Mouse (Mus musculus) right cerebral cortex, postnatal 10 days (tissue): ENCODE data around the gene Cab39l.

Experiments used
- DNase-seq, 2 experiments: peaks; one replicate each; pipeline ENCODE4 v3.0.0; 2021; ENCODE audit warnings: low spot score in 2 of 2

Cab39l gene

DNA sequence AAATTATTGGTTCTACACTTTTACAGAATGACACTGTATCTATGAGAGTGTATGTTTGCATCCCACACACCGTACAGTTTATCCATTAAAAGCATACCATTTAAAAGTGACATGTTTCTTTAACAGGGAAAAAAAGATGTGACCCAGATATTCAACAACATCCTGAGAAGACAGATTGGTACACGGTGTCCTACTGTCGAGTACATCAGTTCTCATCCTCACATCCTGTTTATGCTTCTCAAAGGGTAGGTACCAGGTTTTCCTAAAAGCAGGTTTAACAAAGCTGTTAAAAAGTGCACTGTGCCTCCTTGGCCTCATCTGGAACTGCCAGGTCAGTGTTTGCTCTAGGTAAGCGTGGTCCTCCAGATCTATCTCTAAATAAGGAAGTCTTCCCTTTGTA, 65.4 kb downstream of the Cab39l start:
- DNase-seq, result no peak

- peak in 1 of 2 experiments; percentile 30 for DNase-seq
Observed at GRCm38 (mm10) chr14:59513922-59514444, 73.2 kb downstream of the Cab39l start.

DNA sequence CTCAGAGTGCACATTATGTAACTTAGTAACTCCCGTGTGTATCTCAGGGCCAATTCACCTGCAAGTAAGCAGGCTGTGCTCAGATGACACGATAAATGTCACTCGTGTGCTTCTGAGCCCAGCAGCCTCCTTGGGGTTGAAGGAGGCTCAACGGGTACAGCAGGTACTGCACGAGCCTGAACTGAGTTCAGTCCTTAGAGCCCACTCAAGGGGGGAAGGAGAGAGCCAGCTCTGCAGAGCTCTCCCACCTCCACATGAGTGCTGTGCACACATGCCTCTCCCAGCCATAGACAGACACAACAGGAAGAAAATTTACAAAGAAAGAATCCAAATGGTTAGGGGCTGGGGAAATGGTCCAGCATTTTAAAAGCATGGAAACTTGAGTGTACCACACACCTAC, 85.1 kb downstream of the Cab39l start:
- peak in 1 of 2 experiments; percentile 8 for DNase-seq

- DNase-seq, result peak in 1 of 2 experiments; percentile 8
Observed at GRCm38 (mm10) chr14:59530801-59531200, 90.0 kb downstream of the Cab39l start.

- peak in 1 of 2 experiments; percentile 2 for DNase-seq
Observed at GRCm38 (mm10) chr14:59532986-59533385, 92.2 kb downstream of the Cab39l start.

GRCm38 (mm10) chr14:59533908-59534307, 93.1 kb downstream of the Cab39l start:
- no peak for DNase-seq

DNA sequence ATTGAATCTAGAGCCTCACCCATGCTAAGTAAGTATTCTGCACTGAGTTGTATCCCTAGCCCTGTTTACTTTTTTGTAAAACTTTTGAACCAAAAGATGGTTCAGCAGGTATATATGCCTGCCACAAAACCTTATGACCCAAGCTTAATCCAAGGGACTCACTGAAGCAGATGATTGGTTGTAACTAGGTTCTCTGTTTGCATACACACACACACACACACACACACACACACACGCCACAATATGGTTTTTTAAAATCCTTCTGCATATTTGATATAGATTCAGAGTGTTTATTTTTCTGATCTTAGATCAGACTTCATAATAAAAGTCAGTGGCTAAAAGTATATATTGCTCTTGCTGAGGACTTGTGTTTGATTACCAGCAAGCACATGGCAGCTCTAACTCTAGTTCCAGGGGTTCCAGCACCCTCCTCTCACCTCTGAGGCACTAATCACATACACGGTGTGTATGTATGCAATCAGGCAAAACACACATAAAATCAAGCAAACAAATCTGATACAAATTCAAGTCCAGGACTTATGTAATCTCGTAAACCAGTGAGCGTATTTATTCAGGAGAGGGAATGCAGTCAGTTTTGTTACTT, 97.2 kb downstream of the Cab39l start:
- DNase-seq, result no peak

- no peak for DNase-seq
Observed at GRCm38 (mm10) chr14:59540230-59540629, 99.5 kb downstream of the Cab39l start.

DNA sequence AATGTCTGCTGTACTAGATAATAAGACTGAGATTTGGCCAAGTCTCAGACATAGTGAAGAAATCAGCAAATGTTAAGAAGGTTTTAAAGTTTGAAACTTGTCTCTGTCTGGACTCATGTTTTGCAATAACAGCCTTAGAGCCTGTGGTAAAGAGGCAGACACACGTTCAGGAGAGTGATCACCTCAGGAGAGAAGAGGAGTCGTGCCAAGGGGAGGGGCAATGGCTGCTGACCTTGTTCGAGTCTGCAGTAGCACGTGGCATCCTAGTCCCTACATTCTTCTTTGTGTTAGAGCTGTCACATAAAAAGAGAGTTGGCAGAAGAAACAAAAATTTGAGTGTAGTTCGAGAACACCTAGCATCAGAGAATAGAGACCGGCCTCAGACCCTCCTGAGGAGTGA, 100.0 kb downstream of the Cab39l start:
- DNase-seq, result no peak

DNA sequence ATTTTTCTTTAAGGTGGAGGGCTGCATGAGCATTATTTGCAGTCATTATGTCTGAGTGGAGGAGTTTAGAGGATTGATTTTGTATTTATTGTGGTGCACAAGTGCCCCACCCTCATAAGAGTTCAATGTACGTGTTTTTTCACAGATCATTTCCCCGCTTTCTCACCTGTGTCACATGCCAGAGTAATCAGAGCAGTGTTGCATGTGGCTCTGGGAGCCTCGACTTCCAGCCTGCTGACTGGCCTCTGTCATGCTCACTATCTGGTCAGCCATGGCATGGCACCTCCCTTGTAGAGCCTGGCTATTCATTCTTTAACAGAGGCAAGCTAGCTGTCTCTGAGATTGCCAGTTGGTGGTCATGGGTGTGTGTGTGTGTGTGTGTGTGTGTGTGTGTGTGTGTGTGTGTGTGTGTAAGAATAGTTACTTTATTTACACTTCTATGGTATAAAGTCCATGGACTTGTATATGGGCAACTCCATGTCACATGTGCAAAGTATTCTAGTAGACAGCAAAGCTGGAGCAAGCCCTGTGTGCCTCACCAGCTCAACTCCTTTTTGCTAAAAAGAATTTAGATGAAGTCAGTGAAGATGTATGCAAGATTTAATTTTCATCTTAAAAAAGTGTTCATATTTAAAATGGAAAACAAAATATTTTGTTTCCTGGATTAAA, 102.5 kb downstream of the Cab39l start:
- DNase-seq, result no peak

DNA sequence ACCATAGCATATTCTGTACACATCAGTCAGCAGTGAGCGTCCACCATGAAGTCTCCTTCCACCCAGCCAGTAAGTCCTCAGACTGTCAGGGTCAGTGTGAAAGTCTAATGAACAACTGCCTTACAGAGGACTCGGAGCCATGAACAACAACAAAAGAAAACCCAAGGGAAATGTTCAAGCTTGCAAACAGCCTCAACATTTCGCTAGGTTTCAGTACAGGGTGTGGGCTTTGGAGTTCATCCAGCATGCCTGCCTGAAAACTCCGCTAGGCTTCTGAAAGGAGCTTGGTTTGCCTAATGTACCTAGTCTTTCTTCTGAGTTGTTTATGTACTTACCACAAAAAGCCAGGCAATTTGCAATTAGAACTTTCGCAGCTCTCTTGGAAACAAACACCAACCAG, 103.2 kb downstream of the Cab39l start:
- no peak for DNase-seq

DNA sequence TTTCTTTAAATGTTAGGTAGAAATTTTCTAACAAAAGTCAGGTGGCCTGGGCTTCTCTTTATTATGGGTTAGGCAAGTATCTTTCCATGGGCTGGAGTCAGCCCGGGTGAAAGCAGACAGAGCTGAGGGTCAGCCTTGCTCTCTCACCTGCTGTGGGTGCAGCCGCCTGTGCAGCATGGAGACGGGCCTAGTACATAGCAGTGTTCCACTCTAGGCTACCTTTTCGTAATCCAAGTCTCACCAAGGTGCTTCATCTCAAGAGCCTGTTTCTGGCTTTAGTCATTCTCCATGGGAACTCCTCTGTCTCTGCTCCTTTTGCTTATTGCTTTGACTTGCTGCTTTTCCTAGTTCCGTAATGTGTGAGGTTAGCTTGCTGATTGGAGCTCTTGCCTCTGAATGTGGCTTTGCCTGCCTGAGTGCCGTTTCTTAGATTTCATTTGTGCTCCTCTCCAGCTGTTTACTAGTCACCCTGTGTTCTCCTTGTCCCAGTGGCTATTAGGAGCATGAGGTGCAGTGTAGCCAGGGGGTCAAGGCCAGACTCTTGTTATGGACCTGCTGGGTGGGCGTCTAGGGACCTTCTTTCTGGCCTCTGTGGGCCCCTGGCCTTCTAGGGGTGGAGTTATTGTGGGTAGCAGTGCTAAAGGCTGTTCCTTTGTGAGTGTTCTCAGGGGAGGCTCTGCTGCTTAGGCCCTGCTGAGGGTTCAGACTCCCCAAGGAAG, 105.5 kb downstream of the Cab39l start:
- DNase-seq, result no peak

GRCm38 (mm10) chr14:59547530-59547929, 106.8 kb downstream of the Cab39l start:
- DNase-seq, result no peak

- DNase-seq, result no peak
Observed at GRCm38 (mm10) chr14:59548532-59548931, 107.8 kb downstream of the Cab39l start.

DNA sequence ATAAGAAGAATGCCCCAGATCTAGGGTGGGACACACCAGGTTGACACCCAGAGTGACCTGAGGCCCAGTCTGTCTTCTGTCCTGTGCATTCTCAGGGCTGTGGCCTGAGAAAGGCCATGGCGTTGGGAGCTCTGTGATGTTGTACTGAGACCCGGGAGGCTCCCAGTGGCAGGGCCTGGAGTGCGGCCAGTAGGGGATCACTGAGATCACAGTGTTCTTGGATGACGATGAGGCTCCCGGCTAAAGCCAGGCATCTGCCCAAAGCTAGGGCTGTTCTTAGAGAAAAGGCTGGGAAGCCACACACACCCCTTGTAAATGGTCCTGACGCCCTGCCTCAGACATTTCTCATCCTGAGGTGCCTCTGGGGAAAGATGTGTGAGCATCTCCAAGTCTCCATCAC, 108.3 kb downstream of the Cab39l start:
- peak; percentile 43 to 63 for DNase-seq

- DNase-seq, result no peak
Observed at GRCm38 (mm10) chr14:59550841-59551240, 110.1 kb downstream of the Cab39l start.

DNA sequence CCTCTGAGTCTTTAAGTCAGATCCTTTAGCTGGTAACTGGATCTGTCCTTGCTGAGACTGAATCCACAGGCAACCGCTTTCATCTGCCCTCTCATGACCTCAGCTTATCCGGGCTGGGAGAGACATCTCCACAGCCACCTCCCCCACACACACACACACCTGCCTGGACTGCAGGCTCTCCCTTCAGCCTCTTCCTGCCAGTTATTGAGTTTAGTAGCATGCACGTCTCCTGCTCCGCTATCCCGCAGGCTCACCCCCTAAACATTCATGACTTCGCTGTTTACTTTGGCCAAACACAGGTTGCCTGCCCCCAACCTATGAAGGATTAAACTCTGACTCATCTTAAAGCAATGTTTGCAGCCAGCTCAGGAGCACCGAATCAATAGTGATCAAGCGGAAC, 111.2 kb downstream of the Cab39l start:
- no peak for DNase-seq

- DNase-seq, result no peak
Observed at GRCm38 (mm10) chr14:59554025-59554424, 113.3 kb downstream of the Cab39l start.

- DNase-seq, result no peak
Observed at GRCm38 (mm10) chr14:59555018-59555417, 114.2 kb downstream of the Cab39l start.

DNA sequence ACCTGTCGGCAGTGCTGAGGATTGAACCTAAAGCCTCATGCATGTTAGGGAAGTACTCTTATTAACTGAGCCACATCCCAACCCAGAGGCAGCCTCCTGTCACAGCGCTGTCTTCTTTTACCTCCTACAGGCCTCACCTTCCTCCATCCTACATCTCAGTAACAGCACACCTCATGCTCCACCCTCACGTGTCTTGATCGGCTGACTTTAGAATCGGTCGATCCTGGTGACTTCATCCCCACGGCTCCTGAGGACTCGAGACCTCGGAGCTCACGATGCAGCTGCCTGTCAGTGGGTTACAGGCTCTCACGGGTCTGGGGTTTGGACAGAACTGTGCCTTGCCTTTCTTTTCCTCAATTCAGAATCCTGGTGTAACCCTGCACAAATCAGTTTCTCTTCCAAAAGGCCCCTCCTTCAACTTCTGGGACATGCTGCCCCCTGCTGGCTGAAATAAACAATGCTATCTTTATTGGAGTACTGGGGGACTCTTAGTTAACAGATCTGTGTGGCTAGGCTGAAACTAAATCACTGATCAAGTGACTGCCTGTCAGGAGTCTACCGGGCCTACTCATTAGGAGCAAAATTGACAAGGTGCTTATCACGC, 115.3 kb downstream of the Cab39l start:
- peak; percentile 77 to 88 for DNase-seq

DNA sequence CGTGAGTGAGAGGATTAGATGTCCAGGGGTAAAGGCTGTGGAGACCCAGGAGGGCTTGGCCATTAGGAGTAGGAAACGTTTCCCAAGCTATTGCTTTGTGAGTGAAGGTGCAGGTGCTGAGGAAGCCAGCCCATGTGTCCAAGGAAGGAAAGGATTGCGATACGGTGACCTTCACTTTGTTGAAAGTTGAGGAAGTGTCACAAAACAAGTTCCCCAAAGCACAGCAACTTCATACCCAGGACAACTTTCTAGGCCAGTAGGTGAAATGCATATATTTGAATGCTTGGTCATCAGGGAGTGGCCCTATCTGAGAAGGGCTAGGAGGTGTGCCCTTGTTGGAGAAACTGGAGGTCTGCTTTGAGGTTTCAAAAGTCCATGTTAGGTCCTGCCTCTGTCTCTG, 116.3 kb downstream of the Cab39l start:
- DNase-seq, result no peak

- DNase-seq, result no peak
Observed at GRCm38 (mm10) chr14:59557886-59558285, 117.1 kb downstream of the Cab39l start.
